Mouse (Mus musculus): Measurements from ENCODE around the gene Rusc2.
A peak's percentile ranks its signal among the peaks of the same experiment; 100 is the strongest.

Rusc2 gene

DNA sequence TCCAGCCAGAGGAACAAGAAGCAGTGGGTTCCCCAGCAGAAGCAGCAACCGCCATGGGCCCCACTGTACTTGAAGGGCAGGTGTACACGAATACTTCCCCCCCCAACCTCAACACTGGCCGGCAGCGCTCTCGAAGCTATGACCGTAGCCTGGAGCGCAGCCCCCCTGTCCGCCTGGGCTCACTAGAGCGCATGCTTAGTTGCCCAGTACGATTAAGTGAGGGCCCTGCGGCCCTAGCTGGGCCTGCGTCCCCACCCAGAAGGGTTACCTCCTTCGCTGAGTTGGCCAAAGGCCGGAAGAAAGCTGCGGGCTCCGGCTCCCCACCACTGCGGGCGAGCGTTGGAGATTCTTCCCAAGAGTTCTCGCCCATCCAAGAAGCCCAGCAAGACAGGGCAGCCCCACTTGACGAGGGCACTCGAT lies 34.3 kb downstream of the Rusc2 start:
- no peak for DNase-seq (ENCODE audit: low spot score)

DNA sequence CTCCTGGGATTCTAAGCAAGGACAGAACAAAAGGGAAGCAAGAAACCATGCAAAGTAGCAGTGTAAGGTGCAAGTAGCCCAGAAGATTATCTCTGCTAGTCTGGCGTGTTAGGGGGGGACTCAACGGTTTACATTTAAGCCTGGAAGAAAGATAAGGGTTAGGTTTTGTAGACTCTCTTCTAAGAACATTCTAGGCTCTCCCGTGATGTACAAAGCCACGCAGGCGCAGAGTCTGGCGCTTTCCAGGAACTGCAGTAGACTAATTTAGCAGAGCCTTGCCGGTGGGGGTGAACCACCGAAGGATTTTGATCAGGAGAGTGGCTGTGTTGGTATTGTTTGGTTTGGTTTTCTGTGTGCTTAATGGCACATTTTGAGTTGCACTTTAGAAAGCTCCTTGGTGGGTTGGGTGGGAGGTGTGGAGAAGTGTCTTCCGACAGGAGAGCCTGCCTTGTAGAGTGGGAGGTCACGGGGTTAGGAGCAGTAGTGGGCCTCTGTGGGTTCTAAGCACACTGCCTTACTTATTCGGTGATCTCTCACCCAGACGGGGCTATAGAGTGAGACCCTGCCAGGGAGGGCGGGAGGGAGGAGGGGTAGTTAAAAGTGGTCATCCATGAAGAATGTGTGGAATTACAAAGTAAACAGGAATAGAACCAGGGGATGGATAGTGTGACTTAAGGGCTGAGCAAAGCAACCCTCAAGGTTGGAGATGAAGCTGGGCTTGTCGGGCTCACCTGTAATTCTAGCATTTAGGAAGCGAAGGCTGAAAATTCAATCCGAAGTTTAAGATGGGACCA lies 35.7 kb downstream of the Rusc2 start:
- peak; percentile 35 for DNase-seq (ENCODE audit: low spot score)

GRCm38 (mm10) chr4:43418450-43418849 lies 36.7 kb downstream of the Rusc2 start:
- DNase-seq (ENCODE audit: low spot score): no peak

GRCm38 (mm10) chr4:43418973-43419656 lies 37.3 kb downstream of the Rusc2 start:
- DNase-seq (ENCODE audit: low spot score): no peak

GRCm38 (mm10) chr4:43419801-43420281 lies 38.1 kb downstream of the Rusc2 start:
- DNase-seq (ENCODE audit: low spot score): no peak

GRCm38 (mm10) chr4:43420305-43420704 lies 38.5 kb downstream of the Rusc2 start:
- DNase-seq (ENCODE audit: low spot score): peak; percentile 78

- DNase-seq (ENCODE audit: low spot score): no peak
Observed at GRCm38 (mm10) chr4:43421632-43422240, 40.0 kb downstream of the Rusc2 start.

DNA sequence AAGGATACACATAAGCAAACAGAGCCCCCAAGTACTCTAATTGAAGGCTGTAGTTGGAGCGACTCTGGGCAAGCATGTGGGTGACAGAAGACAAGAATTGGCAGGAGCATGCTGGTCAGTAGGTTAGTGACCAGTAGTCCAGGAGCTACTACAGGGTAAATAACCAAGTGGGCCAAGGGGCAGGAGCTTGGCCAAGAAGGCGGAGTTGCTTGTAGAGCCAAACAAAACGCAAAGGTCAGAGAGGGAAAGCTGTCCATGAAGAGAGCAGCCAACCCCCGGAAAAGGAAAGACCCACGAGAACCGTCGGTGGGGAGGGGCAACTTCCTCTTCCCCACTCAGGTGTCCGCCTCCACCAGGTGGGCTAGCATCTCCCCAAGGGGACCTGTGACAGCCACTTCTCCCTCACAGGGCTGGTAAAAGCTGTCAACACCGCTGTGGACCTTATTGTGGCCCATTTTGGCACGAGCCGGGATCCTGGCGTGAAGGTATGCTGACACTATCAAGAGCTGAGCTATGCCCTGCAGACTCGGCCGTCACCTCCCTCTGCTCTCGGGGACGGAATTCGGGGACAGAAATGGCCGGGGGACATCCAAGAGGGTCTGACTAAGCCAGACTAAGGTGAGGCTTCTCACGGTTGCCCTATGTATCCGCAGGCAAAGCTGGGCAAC lies 41.6 kb downstream of the Rusc2 start:
- DNase-seq (ENCODE audit: low spot score): no peak

DNA sequence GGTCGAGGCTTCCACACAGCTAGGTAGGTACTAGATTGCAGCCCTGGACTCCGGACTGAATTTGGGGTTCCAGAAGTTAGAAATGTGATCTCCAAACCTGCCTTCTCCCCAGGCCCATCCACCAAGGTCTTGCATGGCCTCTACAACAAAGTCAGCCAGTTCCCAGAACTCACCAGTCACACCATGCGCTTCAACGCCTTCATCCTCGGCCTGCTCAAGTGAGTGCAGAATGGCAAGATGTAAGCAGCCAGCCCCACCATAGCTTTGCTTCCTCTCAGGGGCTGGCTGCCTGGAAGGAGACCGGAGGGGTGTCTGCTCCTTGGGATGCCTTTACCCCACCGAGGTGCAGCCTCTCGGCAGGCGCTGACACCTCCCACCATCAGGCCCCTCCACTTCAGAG lies 42.3 kb downstream of the Rusc2 start:
- DNase-seq (ENCODE audit: low spot score): no peak

GRCm38 (mm10) chr4:43425197-43425596 lies 43.4 kb downstream of the Rusc2 start:
- no peak for DNase-seq (ENCODE audit: low spot score)

DNA sequence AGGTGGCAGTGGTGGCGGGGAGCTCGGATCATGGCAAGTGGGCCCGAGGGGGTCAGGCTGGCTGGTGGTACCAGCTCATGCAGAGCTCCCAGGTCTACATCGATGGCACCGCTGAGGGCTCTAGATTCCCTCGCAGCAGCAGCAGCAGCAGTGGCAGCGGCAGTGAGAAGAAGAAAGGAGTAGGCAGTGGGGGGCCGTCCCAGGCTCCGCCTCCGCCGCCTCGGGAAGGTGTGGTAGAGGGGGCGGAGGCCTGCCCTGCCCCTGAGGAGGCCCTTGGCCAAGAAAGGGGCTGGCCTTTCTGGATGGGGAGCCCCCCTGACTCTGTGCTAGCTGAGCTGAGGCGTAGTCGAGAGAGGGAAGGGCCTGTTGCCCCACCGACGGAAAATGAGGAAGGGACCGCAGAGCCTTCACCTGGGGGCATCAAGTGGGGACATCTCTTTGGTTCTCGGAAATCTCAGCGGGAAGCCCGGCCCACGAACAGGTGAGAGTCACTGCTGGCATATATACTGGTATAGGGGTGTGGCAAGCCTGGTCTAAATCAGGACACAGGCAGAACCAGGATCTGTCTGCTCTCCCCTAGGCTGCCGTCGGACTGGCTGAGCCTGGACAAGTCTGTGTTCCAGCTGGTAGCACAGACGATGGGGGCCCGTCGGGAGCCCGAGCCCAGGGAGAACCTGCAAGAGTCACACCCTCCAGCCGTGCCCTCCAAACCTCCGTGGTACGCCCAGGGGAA lies 44.0 kb downstream of the Rusc2 start:
- no peak for DNase-seq (ENCODE audit: low spot score)

DNA sequence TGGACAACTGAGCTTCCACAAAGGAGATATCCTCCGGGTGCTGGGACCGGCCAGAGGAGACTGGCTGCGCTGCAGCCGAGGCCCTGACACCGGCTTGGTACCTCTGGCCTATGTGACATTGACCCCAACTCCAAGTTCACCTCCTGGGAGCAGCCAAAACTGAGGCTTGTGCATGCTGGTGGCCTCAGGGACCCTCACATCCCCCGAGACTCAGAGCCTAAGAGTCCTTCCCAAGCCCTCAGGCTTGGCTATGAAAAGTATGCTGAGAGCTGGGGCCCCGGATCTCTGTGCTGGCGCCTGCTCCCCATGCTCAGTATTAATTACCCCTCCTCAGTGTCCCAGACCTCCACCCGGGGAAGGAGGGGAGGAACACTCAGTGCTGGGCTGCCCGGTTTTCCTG lies 44.7 kb downstream of the Rusc2 start:
- no peak for DNase-seq (ENCODE audit: low spot score)

GRCm38 (mm10) chr4:43427501-43428179 lies 45.9 kb downstream of the Rusc2 start:
- DNase-seq (ENCODE audit: low spot score): no peak

- DNase-seq (ENCODE audit: low spot score): no peak
Observed at GRCm38 (mm10) chr4:43428180-43428861, 46.5 kb downstream of the Rusc2 start.

GRCm38 (mm10) chr4:43428946-43429345 lies 47.2 kb downstream of the Rusc2 start, which contains the start of gene Fam166b:
Gene Fam166b, minus strand, starts transcription at chr4:43429134.
- DNase-seq (ENCODE audit: low spot score): no peak

DNA sequence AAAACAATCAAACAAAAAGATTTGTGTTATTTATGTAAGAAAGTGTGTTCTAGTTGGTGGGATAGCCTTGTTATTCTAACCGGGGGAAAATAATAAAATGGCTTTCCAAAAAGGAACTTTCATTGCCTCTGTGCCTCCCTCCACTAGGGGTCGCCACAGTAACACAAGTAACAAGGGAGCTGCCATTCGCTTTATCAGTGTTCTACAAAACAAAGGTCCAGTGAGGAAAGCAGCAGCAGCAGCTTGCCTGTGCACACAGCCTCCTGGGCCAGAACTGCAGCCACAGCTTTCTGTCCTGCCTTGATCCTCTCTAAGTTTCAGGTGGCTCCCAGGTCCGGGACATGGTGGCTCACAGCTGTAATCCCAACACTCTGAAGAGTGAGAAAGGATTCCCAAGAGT lies 49.9 kb downstream of the Rusc2 start:
- peak; percentile 87 for DNase-seq (ENCODE audit: low spot score)

- DNase-seq (ENCODE audit: low spot score): peak; percentile 57
Observed at GRCm38 (mm10) chr4:43432832-43433231, 51.1 kb downstream of the Rusc2 start.

DNA sequence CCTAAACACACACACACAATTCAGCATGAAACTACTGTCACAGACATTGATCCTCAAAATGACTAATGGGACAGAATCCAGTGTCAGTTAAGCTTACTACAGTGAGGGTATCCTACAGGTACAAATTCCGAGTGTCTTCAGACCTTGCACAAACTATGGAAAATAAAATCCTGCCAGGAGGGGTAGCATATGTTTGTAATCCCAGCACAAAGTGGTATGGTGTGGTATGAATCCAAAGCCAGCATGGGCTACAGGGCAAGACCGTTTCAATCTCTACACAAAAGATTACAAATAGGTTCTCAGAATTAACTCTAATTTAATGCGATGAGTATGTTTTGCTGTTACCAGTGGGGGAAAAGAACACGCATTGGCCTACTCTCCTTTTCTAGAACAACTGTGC lies 59.9 kb downstream of the Rusc2 start, which contains the start of gene Tesk1:
Tesk1 (plus strand) TSS at position 301 of the 400 bp plus-strand sequence.
- no peak for DNase-seq (ENCODE audit: low spot score)

DNA sequence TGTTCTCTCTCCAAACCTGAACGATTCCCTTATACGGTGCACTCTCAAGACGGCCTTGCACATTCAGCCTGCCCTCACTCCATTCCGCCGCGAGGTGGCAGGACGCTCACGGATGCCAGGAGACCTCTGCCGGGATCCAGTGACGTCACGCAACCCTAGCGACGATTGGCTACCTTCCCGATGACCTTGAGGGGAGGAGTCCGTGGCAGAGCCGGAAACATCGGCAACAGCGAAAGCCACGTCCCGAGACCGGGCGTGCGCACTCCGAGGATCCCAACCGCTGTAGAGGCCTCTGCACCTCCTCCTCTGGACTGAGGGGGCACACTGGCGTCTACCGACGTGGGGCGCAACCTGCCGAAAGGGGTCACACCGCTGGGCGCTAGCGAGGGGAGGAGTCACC lies 60.3 kb downstream of the Rusc2 start:
- peak; percentile 99 for DNase-seq (ENCODE audit: low spot score)
